Mouse (Mus musculus) c-Kit-positive CD71-positive TER-119-negative erythroid progenitor cells, embryonic 14.5 days (primary cell): ENCODE results near the gene Glrp1.

ENCODE experiments used
- DNase-seq: peaks from one replicate; pipeline ENCODE4 v3.0.0-alpha.2; 2013; ENCODE audit warnings: low read depth

Gene Glrp1

GRCm38 (mm10) chr1:88461096-88461495, 48.8 kb downstream of the Glrp1 start:
- DNase-seq: no peak

- no peak for DNase-seq
These were observed 50.2 kb downstream of the Glrp1 start for GRCm38 (mm10) chr1:88459655-88460054.

DNA sequence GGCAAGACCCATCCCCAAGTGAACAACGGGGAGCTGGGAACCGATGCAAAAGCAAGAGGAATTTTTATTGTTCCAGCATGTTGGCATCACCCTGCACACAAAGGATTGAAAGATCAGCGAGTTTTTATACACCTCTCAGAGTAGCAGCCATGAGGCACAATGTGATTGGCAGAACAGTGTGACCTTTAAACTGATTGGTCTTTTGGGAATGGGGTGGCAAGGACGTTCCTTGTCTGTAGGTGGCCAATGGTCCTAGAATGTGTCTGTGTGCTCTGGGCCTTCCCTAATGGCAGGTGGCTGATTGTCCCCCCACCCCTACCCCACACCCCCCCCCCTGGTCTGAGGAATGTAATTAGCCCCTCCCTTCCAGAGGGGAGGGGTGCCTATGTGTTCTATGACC, 50.7 kb downstream of the Glrp1 start:
- DNase-seq: no peak

DNA sequence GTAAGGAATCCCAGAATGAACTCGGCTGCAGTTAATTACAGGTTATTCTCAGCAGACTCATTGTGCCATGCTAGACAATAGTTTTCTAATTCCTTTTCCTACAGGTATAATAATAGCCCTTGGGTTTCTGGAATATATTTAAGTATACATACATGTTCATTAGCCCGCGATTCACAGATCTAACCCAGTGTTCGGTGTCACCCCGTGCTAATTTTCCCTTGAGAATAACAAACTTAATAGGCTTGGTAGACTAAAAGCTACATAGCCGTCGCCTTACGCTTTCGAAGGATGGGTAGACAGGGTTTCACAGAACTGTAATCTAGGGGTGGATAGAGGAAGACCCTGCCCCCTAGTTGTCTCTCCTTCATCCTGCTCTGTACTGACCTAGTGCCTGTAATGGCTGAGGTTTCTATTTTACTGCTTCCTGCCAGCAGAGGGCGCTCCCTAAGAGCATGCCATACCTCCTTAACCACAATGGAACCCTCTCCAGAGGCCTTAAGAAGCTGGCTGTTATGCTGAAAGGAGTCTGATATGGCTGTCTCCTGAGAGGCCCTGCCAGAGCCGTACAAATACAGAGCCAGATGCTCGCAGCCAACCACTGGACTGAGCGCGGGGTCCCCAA, 53.3 kb downstream of the Glrp1 start:
- DNase-seq: peak; percentile 40

- DNase-seq: no peak
These were observed 54.1 kb downstream of the Glrp1 start for GRCm38 (mm10) chr1:88455761-88456160.

GRCm38 (mm10) chr1:88454703-88455102, 55.2 kb downstream of the Glrp1 start:
- DNase-seq: no peak

DNA sequence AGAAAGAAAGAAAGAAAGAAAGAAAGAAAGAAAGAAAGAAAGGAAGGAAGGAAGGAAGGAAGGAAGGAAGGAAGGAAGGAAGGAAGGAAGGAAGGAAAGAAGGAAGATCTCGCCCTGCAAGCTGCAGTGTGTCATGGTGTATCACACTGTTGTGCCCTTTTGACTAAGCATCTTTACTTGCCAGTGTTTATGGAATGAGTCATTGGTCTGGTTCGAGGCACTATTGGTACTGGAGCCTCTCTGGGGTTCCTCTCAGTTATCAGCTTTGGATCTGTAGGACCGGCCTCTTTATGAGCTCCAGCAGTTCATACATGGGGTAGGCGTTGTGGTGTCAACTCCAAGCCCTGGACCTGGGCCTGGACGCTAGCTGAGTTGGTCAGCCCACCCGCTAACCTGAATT, 57.7 kb downstream of the Glrp1 start:
- no peak for DNase-seq

DNA sequence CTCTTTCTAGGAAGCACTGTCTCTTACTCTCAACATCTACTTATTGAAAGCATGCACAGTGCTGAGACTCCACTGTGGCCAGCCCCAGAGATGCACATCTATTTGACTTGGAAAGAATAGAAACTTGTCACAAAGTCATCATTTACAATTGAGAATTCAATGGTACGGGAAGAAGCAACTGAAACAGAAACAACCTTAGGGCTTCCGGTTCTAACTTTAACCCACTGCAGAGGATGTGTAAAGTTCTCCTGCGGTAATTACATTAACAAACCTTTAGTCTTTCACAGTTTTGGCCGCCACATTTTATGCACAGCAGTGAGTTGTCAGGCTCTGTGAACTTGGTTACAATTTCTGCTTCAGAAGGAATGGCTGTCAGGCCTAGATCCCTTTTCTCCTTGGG, 59.2 kb downstream of the Glrp1 start:
- DNase-seq: no peak
